Mouse (Mus musculus) kidney, embryonic 16.5 days (tissue): Measurements from ENCODE around the gene Kcnmb3. TPM values are rescaled to one million over a fixed set of nuclear protein-coding genes. Genes with fewer than 3 reads are reported as not detected.

ENCODE experiments used
- polyA plus RNA-seq: library from polyadenylated mRNA; unstranded; fragments of >200 nt; fragmentation: Nextera tagmentation; extraction: Ambion mirVana; gene quantifications from 2 replicates; pipeline ENCODE4 v1.2.1, GENCODE M21; 2015

Kcnmb3 gene
- polyA plus RNA-seq, 1 experiment from 2014 or later: 0.26 TPM

Other genes with a start within 250 kb of the Kcnmb3 start
- gene Zmat3, start 126.2 kb downstream of the Kcnmb3 start, polyA plus RNA-seq: 3.6 and 4.2 TPM in 2 replicates
- 10.0 and 10.5 TPM in 2 replicates for gene Pik3ca, start 94.6 kb downstream of the Kcnmb3 start, polyA plus RNA-seq
- 38.6 and 42.2 TPM in 2 replicates for gene Zfp639, start 18.0 kb upstream of the Kcnmb3 start, polyA plus RNA-seq
- gene Mfn1, start 37.2 kb upstream of the Kcnmb3 start, polyA plus RNA-seq: 35.2 and 37.6 TPM in 2 replicates
- gene Gnb4, start 124.4 kb upstream of the Kcnmb3 start, polyA plus RNA-seq: 54.5 and 60.7 TPM in 2 replicates
- gene Actl6a, start 214.1 kb upstream of the Kcnmb3 start, polyA plus RNA-seq: 188 and 196 TPM in 2 replicates
- gene Ndufb5, start 244.8 kb upstream of the Kcnmb3 start, polyA plus RNA-seq: 325 and 353 TPM in 2 replicates
- 31.9 and 33.3 TPM in 2 replicates for gene Mrpl47, start 245.4 kb upstream of the Kcnmb3 start, polyA plus RNA-seq